Mouse (Mus musculus): ENCODE data around the gene Smagp.

The Smagp gene

DNA sequence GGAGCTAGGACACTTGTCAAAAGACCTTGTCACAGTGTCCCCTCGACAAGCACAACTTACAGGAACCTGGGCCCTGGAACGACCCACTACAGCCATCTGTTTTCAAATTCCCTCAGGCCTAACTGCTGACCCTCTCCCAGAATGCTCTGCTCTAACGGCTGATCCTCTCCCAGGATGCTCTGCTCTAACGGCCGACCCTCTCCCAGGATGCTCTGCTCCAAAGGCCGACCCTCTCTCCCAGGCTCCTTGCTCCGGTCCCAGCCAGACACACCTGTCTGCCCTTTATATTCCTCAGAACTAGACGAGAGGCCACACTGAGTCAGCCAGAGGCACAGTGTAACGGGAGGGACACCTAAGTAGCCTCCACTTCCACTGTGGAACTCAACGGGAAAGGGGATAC is 56.6 kb downstream of the Smagp start:
- DNase-seq = no peak

DNA sequence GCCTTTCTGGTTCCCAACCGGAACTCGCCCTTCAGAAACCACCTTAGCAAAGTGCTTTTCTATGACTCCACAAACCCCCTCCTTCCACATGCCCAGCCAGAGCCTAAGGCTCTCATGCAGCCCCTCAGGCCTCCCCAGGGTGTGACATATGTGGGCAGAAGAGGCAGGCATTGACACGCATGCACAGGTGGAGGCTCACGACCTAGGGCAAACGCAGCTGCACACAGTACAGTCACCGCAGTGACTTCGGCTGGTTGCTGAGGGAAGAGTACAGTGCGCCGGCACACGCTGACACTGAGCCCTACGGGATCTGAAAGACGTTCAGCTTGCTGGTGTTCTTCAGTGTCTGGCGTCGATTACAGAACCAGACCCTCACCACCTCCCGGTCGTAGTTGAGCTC is 58.8 kb downstream of the Smagp start:
- DNase-seq = no peak

DNA sequence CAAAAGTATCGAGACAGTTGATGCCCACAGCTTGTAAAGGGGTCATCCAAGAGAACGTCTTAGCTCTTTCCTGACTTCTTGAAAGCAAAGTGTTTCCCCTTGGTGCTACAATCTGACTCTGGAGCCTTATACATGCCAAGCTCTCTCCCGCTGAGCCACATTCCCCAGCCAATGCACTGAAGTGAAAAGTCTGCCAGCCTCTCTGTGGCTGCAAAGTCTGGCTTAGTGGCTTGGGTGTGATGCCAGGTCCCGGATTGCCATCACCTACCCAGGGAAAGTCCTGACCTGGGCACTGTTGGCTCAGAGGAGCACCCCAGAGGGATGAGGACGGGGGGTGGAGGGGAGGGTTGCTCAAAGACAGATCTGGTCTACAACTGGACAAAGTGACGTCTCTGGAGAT is 59.9 kb downstream of the Smagp start:
- no peak for DNase-seq

DNA sequence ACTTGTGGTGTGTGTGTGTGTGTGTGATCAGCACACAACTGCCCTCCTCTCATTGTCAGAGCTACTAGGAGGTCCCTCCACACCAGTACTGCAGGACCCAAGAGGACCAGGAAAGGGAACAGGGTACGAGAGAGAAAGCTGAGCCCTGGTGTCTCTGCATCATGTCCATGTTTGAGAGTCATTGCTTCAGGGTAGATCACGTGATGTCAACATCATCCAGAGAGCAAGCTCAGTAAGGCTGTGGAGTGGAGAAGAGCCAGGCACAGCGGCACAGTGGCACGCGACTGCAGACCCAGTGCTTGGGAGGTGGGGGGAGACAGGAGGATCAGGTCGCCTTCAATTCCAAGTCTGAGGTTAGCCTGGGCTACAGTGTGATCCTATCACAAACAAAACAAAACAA is 60.3 kb downstream of the Smagp start:
- no peak for DNase-seq

DNA sequence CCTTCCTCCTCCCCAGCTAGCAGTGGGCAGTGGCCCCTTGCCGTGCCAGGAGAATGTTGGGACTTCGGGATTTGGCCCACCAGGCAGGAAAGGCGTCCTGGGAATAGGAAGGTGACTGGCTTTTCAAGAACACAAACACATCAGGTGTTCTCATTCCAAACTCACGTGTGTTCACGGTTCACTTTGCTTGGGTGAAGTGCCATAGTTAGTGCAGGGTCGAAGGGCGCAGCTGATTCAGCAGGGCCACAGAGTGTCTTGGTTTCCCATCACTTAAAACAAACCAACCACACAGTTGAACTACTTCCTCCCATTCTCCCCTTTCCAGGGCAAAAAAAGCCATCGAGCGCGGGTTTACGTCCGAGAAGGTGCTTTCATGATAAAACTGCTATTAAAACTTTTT is 61.4 kb downstream of the Smagp start:
- no peak for DNase-seq

DNA sequence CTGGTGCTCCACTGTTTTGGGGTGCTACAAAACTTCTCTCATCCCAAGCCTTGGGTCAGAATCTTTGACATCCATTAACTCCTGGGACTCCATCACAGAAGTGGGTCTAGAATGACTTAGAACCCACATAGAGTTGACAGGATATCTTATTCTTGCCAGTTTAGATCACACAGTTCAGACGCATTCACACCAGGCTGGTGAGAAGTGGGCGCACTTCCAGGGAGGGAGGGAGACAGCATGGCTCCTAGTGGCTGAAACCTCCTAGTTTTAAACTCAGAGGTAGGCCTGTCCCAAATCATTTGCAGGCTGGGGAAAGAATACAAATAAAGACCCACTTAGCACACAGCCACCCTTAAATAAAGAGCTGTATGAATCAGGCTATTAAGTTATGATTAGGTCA is 62.4 kb downstream of the Smagp start:
- DNase-seq = no peak

DNA sequence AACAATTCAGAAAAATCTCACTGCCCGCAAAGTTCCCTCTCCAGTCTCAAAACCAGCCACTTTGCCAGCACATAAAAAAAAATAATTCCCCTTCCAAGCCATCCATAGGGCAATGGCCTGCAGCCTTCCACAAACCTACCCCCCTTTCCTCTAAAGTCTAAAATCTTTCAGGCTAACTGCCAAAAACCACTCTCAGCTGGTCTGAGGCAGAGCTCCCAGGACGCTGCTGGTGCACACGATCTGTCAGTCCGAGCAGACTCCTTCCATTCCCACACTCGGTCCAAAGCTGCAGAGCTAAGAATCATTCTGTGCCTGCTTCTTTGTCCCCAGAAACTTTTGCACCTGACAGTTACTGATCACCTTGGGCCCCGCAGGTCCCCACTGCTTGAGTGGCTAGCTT is 62.8 kb downstream of the Smagp start:
- no peak for DNase-seq

Measured in layer of hippocampus, adult 9-11 months (tissue).